Mouse (Mus musculus) heart, embryonic 14.5 days (tissue): ENCODE results near the gene Dst. TPM values are rescaled to one million over a fixed set of nuclear protein-coding genes. Genes with fewer than 3 reads are reported as not detected.

Experiments used
- ATAC-seq: fragments of 200-750 bp; cut with Nextera tagmentation; 2 replicates; pipeline ENCODE4 v1.8.0; 2017; ENCODE audit warnings: low read depth, moderate TSS enrichment; ENCODE audit not compliant: insufficient number of reproducible peaks, insufficient read depth, low FRiP score
- H3K27ac ChIP-seq, 2 experiments: fragments of 200-500 bp in 1 of 2; fragments of 300-500 bp in 1 of 2; sonication (generic) in 1 of 2; replicated peaks in 1 of 2; 2 replicates each; pipeline ENCODE4 v1.5.1; 2012 to 2014; ENCODE audit warnings: low read depth in 2 of 2, low read length in 2 of 2, control low read depth in 1 of 2, mild to moderate bottlenecking in 1 of 2, mixed read lengths in 1 of 2; ENCODE audit not compliant: control insufficient read depth in 1 of 2, insufficient read depth in 1 of 2
- H3K27me3 ChIP-seq: fragments of 300-500 bp; sonication (generic); 2 replicates; pipeline ENCODE4 v1.6.1; 2014; ENCODE audit warnings: mild to moderate bottlenecking, low read length, control low read depth; ENCODE audit not compliant: control insufficient read depth, insufficient read depth
- H3K36me3 ChIP-seq: fragments of 300-500 bp; sonication (generic); 2 replicates; pipeline ENCODE4 v1.6.1; 2014; ENCODE audit warnings: mild to moderate bottlenecking, control low read depth, low read length, mixed read lengths; ENCODE audit not compliant: control insufficient read depth, insufficient read depth
- H3K4me1 ChIP-seq, 2 experiments: fragments of 200-500 bp in 1 of 2; fragments of 300-500 bp in 1 of 2; sonication (generic) in 1 of 2; 2 replicates each; pipeline ENCODE4 v1.6.1; 2012 to 2014; ENCODE audit warnings: low read length in 2 of 2, control low read depth in 1 of 2, mixed read lengths in 1 of 2; ENCODE audit not compliant: control insufficient read depth in 2 of 2, insufficient read depth in 2 of 2
- H3K4me2 ChIP-seq: fragments of 300-500 bp; sonication (generic); 2 replicates; pipeline ENCODE4 v1.6.1; 2014; ENCODE audit warnings: mild to moderate bottlenecking, low read length
- H3K4me3 ChIP-seq, 2 experiments: fragments of 200-500 bp in 1 of 2; fragments of 300-500 bp in 1 of 2; sonication (generic) in 1 of 2; 2 replicates each; pipeline ENCODE4 v1.5.1; 2012 to 2014; ENCODE audit warnings: low read length in 2 of 2, mild to moderate bottlenecking in 2 of 2, control low read depth in 1 of 2, low read depth in 1 of 2, moderate library complexity in 1 of 2; ENCODE audit not compliant: control insufficient read depth in 1 of 2, insufficient read depth in 1 of 2
- H3K9ac ChIP-seq: fragments of 300-500 bp; sonication (generic); 2 replicates; pipeline ENCODE4 v1.6.1; 2014; ENCODE audit warnings: mild to moderate bottlenecking, low read length
- H3K9me3 ChIP-seq: fragments of 300-500 bp; sonication (generic); 2 replicates; pipeline ENCODE4 v1.6.1; 2016; ENCODE audit warnings: low read length, control low read depth; ENCODE audit not compliant: control insufficient read depth
- WGBS: fragments of 180-500 bp; shearing (Covaris S2); extraction: QIAGEN DNeasy Blood & Tissue Kit; methylation state at CpG from one replicate; pipeline ENCODE4 v1.1.7; 2014; 5-methylcytosine and 5-hydroxymethylcytosine counted together
- polyA plus RNA-seq: library from polyadenylated mRNA; unstranded; fragments of >200 nt; fragmentation: Nextera tagmentation; extraction: Ambion mirVana; gene quantifications from 2 replicates; pipeline ENCODE4 v1.2.1, GENCODE M21; 2014

Gene Dst
- polyA plus RNA-seq, 1 experiment from 2014 or later: 38.6 TPM

DNA sequence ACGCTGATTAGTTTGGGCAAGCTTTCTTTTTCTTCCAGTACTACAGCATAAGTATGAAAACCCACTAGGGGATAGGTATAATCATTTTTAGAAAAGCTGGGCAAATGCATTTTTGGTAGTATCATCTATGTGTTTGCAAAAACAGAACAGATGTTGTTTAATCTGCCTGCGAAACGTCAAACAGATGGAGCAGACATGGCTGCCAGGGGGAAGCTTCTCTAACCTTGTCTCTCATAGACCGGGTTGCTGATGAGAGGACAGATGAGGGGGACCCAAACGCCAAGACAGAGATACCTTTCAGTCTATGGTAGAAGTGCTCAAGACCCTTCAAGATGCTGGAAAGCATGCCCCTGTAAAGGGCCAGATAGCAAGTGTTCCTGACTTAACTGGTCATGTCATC, 40.5 kb downstream of the Dst start:
- ATAC-seq: no peak
- WGBS: 88% methylated on average over 5 of the region's 5 CpGs

DNA sequence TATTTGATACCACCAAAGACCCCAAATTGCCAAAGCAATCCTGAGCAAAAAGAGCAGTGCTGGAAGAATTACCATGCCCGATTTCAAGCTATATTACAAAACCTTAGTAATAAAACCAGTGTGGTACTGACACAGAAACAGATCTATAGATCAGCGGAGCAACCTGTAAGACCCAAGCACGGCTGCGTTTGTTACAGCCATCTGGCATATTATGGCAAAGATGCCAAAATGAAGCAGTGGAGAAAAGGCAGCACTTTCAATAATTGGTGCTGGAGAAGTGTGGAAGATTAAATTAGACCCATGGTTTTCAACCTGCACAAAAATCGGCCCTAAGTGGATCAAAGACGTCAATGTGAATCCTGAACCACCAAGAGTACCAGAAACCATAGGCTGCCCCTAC, 47.6 kb downstream of the Dst start:
- Histone ChIP-seq H3K27ac (no peak overlapping the region), H3K4me3 (no peak overlapping the region), H3K27me3 (no peaks in the 10 kb centered on the region), H3K4me2 (no peak overlapping the region), H3K4me1 (peaks cover under 1 to 3% of the 10 kb centered on the region in 2 experiments; a peak in 1 of 4 replicates), H3K9me3 (no peaks in the 10 kb centered on the region), H3K36me3 (no peaks in the 10 kb centered on the region), H3K9ac (no peak overlapping the region)
- no peak for ATAC-seq
- 89% methylated on average over 6 of the region's 6 CpGs for WGBS

More for the DNA sequence above, 40.5 kb downstream of the Dst start:
- Histone ChIP-seq H3K9me3 (no peaks in the 10 kb centered on the region), H3K4me1 (peaks cover 17 to 29% of the 10 kb centered on the region in 2 experiments), H3K4me2 (no peak overlapping the region), H3K4me3 (no peak overlapping the region), H3K36me3 (no peaks in the 10 kb centered on the region), H3K9ac (no peak overlapping the region), H3K27ac (no peak overlapping the region), H3K27me3 (no peaks in the 10 kb centered on the region)

DNA sequence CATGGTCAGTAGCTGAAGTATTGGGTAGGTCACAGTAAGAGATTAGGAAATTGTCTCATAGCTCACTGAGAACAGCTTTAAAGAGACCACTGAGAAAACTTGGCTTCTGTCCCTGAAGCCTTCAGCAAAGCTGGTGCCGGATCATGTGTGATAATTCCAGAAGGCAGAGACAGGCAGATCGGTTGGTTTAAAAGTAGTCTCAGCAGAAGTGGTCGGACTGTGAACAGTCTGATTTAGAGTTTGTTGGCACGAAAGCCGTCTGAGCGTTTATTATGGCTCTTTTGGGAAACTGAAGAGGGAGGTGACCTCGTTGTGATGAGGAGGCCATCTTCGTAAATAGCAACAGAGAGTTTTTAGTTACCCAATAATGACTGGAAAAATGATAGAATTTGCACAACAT, 52.4 kb downstream of the Dst start:
- H3K9ac ChIP-seq: no peak overlapping the region
- H3K9me3 ChIP-seq: no peaks in the 10 kb centered on the region
- H3K36me3 ChIP-seq: no peaks in the 10 kb centered on the region
- no peak for ATAC-seq
- no peak overlapping the region for H3K4me3 ChIP-seq
- H3K4me1 ChIP-seq: peaks cover 6 to 9% of the 10 kb centered on the region in 2 experiments; a peak in 3 of 4 replicates
- no peaks in the 10 kb centered on the region for H3K27me3 ChIP-seq
- 35% methylated on average over 8 of the region's 8 CpGs for WGBS
- H3K27ac ChIP-seq: peak overlapping the region in 1 of 2 experiments; percentile 46; a peak in 2 of 4 replicates
- no peak overlapping the region for H3K4me2 ChIP-seq

DNA sequence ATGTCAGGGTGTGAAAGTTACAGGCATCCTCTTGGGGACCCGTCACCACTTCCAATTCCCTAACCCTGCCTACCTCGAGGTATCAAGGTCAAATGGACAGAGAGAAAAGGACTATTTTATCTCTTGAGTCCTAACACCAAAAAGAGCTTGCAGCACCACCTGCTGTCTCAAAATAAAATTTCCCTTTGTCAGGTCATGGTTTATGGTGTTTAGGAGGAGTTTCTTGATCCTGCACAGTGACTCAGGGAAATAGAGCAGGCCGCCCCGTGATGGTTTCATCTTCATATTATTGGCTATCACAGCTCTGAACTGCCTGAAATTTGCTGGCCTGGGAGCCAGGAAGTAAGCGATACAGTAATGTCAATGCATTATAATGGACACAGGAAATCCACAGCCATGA, 56.6 kb downstream of the Dst start:
- H3K4me1 ChIP-seq: peaks cover 13 to 14% of the 10 kb centered on the region in 2 experiments
- no peaks in the 10 kb centered on the region for H3K36me3 ChIP-seq
- WGBS: 29% methylated on average over 5 of the region's 5 CpGs
- no peak overlapping the region for H3K9ac ChIP-seq
- no peak overlapping the region for H3K4me3 ChIP-seq
- no peak overlapping the region for H3K27ac ChIP-seq
- H3K27me3 ChIP-seq: no peaks in the 10 kb centered on the region
- no peak for ATAC-seq
- H3K9me3 ChIP-seq: no peaks in the 10 kb centered on the region
- H3K4me2 ChIP-seq: 0 out of 2 replicates have a peak overlapping the region, but pooled peaks have one; percentile 3

DNA sequence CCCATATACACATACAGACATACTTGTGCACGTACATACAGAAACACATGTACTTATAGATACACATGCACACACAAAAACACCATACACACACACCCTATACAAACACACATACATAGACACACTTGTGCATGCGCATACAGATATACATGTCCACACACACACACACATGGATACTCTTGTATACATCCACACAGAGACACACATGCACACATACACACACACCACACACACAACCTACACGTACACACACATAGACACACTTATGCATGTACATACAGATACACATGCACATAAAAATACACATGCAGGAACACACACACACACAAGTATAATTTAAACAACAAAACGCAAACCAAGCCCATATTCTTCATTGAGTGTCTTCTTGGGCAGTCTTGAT, 57.8 kb downstream of the Dst start:
- 74% methylated on average over 4 of the region's 4 CpGs for WGBS
- H3K27me3 ChIP-seq: no peaks in the 10 kb centered on the region
- H3K4me2 ChIP-seq: no peak overlapping the region
- no peaks in the 10 kb centered on the region for H3K36me3 ChIP-seq
- peaks cover 10 to 11% of the 10 kb centered on the region in 2 experiments for H3K4me1 ChIP-seq
- H3K27ac ChIP-seq: no peak overlapping the region
- no peak overlapping the region for H3K4me3 ChIP-seq
- ATAC-seq: no peak
- H3K9ac ChIP-seq: no peak overlapping the region
- no peaks in the 10 kb centered on the region for H3K9me3 ChIP-seq

DNA sequence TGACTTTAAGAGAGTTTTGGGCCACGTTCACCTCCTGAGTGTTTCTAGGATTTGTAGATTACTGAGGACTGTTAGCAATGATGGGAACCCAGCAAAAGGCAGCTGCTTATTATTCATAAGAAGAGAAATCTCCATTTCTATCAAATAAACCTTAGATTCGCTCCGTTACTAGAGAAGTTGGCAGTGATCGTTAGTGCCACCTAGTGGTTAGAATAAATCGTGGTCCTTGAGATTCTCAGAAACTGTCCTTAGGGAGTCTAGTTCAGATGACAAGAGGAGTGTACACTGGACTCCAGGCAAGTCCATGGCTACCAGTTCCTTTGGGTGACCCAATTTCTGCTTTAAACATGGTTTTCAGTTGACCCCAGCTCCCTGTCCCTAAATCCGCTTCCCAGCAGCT, 58.3 kb downstream of the Dst start:
- Histone ChIP-seq H3K4me2 (peak overlapping the region; percentile 37; the same call in 1 of the 2 replicates), H3K27me3 (no peaks in the 10 kb centered on the region), H3K36me3 (no peaks in the 10 kb centered on the region), H3K4me1 (peaks cover 10 to 11% of the 10 kb centered on the region in 2 experiments), H3K4me3 (no peak overlapping the region), H3K9me3 (no peaks in the 10 kb centered on the region), H3K9ac (no peak overlapping the region), H3K27ac (no peak overlapping the region)
- WGBS: 21% methylated on average over 6 of the region's 6 CpGs
- ATAC-seq: no peak

DNA sequence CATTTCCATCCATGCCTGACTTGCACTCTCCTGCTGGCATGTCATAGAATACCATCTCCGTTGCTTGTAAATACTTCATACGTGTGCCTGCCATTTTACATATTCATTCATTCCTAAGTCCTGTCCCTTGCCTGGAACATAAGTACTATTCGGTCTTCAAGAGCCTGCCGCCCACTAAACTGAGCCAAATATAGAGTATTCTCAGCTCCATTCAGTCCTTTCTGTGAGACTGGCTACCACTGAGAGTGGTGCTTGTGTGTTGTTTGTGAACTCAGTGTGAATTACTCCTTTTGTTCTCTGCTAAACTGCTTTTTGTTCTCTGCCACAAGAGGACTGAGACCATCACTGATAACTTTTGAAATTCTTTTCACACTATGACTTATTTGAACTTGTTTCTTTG, 59.2 kb downstream of the Dst start:
- H3K36me3 ChIP-seq: no peaks in the 10 kb centered on the region
- 55% methylated on average over 4 of the region's 4 CpGs for WGBS
- no peak for ATAC-seq
- H3K4me3 ChIP-seq: no peak overlapping the region
- H3K27ac ChIP-seq: no peak overlapping the region
- H3K9me3 ChIP-seq: no peaks in the 10 kb centered on the region
- H3K4me2 ChIP-seq: no peak overlapping the region
- no peak overlapping the region for H3K9ac ChIP-seq
- H3K4me1 ChIP-seq: peaks cover 10 to 11% of the 10 kb centered on the region in 2 experiments
- H3K27me3 ChIP-seq: no peaks in the 10 kb centered on the region

DNA sequence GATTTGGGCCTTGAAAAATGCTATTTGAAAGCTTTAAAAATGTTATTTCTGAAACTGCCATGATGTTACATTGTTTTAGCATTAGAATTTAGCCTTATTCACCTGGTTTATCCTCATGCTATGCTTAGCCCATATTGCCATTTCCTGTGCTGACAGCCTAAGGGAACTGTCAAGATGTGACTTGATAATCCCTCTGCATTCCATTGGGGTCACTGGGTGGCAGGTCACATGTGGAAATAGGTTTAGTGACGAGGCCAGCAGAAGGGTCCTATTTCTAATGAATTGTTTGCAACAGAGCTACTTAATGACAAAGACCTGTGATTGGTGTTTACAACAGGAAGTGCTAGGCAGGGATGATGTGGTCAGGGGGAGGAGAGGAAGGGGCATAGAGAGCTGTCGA, 61.9 kb downstream of the Dst start:
- no peak overlapping the region for H3K27ac ChIP-seq
- no peak overlapping the region for H3K4me2 ChIP-seq
- 55% methylated on average over 2 of the region's 2 CpGs for WGBS
- H3K4me3 ChIP-seq: no peak overlapping the region
- no peaks in the 10 kb centered on the region for H3K27me3 ChIP-seq
- ATAC-seq: no peak
- H3K36me3 ChIP-seq: no peaks in the 10 kb centered on the region
- H3K9ac ChIP-seq: no peak overlapping the region
- no peaks in the 10 kb centered on the region for H3K9me3 ChIP-seq
- H3K4me1 ChIP-seq: peaks cover 4 to 8% of the 10 kb centered on the region in 2 experiments; a peak in 3 of 4 replicates
